Mouse (Mus musculus): Measurements from ENCODE around the gene Bub3.
A peak's percentile ranks its signal among the peaks of the same experiment; 100 is the strongest.

Gene Bub3

DNA sequence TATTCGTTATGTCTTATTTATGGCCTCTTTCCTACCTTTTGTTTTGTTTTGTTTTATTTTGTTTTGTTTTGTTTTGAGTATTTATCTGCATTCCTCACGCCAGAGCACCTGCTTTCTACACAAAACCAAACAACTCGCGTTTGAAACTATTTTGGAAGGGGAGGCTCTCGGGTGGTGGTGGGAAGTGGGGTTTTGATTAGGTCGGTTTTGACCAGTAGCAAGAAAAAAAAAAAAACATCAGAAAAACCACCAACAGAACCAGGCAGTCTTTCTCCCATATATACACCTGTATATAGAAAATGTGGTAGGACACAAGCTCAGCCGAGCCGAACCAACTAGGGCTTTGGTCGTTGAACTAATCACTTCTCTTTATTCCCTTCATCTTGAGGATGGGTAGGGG is 3.9 kb upstream of the Bub3 start:
- no peak for DNase-seq (ENCODE audit: low read depth)

DNA sequence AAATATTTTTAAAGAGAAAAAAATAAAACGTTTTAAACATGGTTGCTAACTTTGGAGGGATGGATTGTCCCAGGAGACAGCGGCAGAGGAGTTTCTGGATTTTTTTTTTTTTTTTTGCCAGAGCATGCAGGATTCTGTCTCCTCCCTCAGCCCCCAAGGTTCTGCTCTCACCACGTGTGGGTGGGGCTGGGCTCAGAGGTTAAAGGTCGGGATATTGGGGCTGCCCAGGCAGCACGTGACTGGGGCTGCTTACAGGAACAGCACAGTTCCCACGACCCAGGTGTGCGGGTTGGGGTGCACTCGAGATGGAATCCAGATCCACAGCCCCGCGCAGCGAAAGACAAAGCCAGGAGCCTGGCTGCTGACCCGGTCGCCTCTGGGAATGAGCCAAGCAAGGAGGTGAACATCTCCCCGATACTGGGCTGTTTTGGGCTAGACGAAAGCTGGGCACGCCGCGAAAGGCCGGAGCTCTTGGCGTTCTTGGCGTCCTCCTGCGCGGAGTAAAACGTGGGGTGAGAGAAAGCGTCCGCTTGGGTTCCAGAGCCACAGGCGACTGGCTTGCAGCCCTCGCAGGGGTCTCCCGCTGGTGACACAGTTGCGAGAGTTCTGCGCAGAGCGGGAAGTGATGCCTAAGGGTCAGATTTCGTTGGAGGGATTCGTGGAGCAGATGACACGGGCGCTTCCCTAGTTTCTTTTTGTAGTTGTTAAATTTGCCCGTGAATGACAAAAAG is 3.3 kb upstream of the Bub3 start:
- DNase-seq (ENCODE audit: low read depth) = no peak

DNA sequence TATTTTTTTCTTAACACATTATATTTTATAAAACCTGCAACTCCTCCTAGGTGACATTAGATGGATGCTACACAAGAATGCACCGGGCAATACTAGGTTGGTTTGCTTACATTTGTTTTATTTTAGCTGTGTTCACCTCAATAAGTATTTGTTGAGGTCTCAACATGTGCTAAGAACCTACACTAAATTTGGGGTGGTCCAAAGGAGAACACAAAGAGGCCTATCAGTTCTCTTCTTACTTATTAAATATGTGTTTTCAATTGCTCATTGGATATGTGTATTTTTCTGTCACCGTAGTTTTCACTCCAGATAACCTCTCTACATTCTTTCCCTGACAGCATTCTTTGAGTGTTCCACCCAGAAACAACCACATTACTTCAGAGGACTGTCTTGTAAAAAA is 2.3 kb upstream of the Bub3 start:
- DNase-seq (ENCODE audit: low read depth) = no peak

DNA sequence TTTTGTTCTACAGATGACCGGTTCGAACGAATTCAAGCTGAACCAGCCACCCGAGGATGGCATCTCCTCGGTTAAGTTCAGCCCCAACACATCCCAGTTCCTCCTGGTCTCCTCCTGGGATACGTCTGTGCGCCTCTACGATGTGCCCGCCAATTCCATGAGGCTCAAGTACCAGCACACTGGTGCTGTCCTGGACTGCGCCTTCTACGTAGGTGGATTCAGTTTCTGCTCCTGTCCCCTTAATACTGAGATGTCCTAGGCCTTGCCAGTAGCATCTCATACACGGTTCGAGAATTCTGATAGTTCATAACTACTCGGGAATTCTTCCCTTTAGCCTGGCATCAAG is 648 bp downstream of the Bub3 start:
- DNase-seq (ENCODE audit: low read depth) = no peak

DNA sequence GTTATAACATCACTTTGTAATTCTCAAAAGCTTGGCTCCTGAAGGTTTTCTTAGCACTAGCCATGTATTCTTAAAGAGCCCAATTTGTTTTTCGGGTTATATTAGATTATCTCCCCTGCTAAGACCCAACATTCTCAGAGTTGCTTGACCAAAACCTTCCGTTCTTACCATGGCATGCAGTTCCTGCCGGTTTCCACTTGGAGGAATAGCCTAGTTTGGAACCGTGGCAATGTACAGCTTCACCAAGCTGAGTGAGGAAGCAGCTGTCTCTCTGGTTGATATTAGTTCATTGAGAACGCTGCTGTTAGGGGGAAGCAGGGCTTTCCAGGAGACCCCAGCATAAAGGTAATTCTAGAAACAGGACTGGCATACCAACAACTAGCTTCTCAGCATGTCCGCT is 15.2 kb downstream of the Bub3 start:
- no peak for DNase-seq (ENCODE audit: low read depth)

DNA sequence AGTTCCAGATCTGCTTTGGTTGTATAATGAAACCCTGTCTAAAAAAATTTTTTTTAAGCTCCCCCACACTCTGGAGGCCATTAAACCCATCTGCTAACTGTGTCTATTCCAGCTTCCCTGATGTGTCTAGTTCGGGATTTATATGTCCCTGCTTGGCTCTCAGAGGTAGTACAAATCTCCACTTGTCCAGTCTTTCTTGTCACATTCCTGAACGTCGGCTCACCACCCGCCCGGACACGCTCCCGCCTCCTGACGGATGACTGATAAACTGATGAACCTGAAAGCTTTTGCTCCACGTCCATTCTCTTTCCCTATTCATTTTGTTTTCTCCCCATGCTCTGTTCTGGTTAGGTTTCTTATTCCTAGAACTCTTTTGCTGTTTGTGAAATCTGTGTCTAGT is 22.2 kb downstream of the Bub3 start:
- DNase-seq (ENCODE audit: low read depth) = no peak

DNA sequence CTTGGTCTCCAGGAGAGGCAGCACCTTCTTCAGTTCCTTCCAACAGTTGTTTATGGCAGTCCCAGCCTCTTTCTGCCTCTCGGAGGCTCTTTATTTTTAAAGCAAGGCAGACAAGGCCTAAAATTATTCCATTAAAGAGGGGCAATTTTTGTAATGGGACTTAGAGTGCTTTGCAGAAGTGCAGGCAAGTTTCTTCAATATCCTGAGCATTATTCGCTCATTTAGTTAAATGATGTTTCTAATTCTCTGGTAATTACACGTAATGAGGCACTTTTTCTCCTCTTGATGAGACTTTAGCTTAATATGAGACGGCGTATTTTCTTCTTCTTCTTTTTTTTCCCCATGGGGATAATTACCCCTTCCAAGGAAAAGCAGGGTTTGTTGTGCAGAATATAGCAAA is 25.5 kb downstream of the Bub3 start:
- DNase-seq (ENCODE audit: low read depth) = no peak

DNA sequence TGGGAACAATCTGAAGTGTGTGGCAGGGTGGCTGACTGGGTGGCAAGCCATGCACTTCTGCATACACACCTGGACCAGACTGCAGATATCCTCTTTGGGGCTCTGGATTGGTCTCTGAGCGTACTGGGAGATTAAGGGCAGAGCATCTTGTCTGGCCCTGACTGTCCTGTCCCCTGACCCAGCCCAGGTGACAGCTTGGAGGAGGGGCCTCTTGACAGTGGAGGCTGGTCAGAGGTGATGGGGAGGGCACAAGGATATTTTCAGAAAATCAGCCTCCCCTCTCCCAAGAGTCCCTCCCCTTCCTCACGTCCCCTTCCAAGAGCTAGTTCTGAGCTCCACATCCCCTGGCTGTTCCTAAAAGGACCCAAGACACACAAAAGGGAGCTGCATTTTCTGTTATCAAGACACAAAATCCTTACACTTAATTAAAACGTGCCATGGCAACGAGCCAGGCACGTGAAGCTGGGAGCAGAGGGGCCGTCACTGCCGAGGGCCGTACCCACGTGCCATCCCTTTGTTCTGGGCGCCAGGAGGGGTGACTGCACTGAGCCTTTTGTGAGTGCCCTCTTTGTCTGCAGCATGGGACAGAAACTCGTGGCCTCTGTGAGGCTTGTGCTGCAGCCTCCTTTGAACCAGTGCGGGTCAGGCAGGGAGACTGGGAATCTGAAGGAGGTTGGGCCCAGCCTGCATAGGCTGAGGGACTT is 37.9 kb downstream of the Bub3 start:
- no peak for DNase-seq (ENCODE audit: low read depth)

DNA sequence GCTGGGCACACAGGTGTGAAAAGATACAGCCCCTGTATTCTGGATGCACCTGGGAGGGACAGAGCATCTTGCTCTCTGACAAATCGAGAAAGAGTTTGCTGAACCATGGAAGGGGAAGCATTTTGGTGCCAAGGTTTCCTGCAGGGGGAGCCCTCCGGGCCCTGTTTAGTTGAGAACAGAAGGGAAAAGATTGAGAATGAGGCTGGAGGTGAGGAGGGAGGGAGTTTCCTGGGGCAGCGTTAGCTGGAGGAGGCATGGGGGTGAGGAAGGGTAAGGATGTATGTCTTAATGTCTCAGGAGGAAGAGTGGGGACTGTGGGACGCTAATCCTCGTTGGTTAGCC is 38.4 kb downstream of the Bub3 start:
- DNase-seq (ENCODE audit: low read depth) = peak; percentile 5

DNA sequence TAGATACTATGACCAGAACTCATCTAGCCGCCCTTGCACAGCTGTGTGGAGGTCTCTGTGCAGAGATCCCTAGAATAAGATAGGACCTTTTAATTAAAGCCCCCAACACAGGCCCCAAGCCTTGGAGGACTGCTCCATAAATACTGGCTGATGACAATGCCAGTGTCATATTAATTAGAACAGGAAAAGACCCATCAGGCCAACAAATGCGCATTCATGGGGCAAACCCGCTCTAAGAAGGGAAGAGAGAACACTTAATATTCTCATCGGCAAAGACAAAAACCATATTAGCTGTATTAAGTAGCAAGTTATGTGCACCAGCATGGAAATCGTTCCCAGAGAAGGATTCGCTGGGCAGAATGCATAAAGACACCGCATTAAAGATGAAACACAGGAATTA is 42.1 kb downstream of the Bub3 start:
- no peak for DNase-seq (ENCODE audit: low read depth)

DNA sequence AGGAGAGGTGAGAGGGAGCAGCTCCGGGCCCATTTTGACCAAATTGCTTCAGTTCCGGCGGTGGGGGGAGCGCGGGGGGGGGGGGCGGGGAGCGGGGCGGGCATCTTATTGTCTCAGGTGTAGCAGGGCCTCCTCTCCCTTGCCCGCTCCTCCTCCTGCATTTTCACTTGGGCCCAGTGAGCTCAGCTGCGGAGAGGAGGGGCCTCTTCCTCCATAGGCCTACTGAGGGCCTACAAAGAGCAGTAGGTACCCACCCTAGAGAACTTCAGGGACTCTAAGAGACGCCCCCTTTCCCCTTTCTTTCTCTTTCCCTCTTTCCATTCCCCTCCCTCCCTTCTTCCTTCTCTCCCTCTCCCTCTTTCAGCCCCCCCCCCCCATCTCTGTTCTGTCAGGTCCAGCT is 43.2 kb downstream of the Bub3 start:
- DNase-seq (ENCODE audit: low read depth) = no peak

DNA sequence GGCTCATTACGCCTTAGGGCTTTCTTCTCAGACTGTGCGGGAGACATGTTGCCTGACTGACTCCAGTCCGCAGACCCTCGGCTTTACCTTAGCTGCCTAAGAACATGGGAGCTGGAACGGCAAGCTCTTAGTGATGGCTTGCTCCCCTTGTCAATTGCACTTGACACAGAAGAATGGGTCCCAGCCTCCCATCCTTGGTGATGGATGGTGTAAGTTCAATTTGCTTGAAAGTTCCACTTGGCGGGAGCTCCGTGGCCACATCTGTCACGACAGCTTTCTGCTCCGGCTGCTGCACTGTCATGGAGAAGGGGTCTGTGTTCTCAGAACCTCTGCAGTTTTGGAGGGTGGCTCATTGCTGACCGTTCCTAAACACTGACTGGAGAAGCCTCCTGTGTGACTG is 44.9 kb downstream of the Bub3 start:
- no peak for DNase-seq (ENCODE audit: low read depth)

DNA sequence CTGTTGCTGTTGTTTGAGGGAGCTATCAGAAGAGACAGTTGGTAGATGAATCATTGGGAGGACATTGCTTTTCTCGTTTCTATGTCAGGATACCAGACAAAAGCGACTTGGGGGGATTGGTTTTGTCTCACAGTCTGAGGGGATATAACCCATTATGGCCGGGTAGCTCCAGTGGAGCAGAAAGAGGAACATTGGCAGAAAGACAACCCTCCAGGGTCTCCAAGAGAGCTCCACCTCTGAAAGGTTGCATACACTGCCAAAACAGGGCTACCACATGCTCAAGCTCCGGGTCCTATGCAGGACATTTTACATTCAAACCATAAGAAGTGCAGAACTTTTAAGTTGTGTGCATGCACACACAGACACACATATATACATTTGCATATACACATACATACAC is 45.5 kb downstream of the Bub3 start:
- no peak for DNase-seq (ENCODE audit: low read depth)

DNA sequence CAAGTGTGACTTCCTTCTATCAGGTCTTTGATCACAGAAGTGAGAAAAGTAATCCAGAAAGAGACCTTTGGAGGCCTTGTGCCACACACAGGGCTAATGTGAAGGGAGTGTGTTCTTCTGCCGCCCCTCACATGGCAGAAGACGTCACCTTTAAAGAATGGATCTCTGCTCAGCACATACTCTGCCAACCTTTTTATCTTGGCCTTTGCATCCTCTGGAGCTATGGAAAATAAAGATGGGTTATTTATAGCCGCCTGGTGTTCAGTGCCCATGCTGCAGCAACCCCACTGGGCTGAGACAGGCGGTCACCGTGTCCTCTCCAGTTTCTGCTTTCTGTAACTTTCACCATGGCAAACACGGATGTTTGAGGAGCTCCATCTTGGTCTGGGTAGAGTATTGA is 48.0 kb downstream of the Bub3 start:
- no peak for DNase-seq (ENCODE audit: low read depth)

DNA sequence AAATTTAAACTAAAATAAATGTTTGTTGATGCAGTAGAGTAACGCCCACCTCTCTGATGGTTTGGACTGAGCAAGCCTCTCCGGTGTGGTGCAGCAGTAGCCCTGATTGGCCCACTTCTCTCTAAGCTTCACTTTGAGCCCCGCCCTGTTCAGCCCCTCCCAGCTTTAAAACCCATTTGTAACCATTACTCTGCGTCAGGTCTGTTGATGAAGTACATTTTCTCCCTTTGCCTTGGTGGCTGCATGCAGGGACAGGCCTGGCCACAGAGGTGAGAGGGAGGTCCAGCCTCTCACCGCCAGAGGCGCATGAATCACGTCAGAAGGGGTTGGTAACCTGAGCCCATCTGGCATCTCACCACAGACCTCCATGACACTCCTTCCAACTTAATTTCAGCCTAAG is 49.7 kb downstream of the Bub3 start:
- no peak for DNase-seq (ENCODE audit: low read depth)
